Mouse (Mus musculus) ES-E14 (cell line): ENCODE measurements around the gene Lig3. TPM values are rescaled to one million over a fixed set of nuclear protein-coding genes. Genes with fewer than 3 reads are reported as not detected.

Experiments
- DNase-seq: peaks from one replicate; pipeline ENCODE4 v3.0.0-alpha.2; 2013; ENCODE audit warnings: low read depth, low spot score
- H3K27ac ChIP-seq: 2 replicates; pipeline ENCODE4 v1.5.1; 2012; ENCODE audit warnings: low read depth, mild to moderate bottlenecking, low read length, moderate library complexity, mixed read lengths; ENCODE audit not compliant: poor library complexity, insufficient read depth, severe bottlenecking
- H3K36me3 ChIP-seq: 2 replicates; pipeline ENCODE4 v1.6.1; 2012; ENCODE audit warnings: mild to moderate bottlenecking, low read length, moderate library complexity, mixed read lengths; ENCODE audit not compliant: control insufficient read depth, poor library complexity, insufficient read depth, severe bottlenecking
- H3K4me1 ChIP-seq, 2 experiments: fragments of 150-350 bp in 1 of 2; sonication (generic) in 1 of 2; 2 replicates each; pipeline ENCODE4 v1.6.1; 2012; ENCODE audit warnings: low read length in 2 of 2, mild to moderate bottlenecking in 1 of 2, mixed read lengths in 1 of 2; ENCODE audit not compliant: control insufficient read depth in 2 of 2, insufficient read depth in 2 of 2, poor library complexity in 1 of 2
- H3K4me3 ChIP-seq, 2 experiments: fragments of 150-350 bp in 1 of 2; sonication (generic) in 1 of 2; 2 replicates each; pipeline ENCODE4 v1.5.1; 2012; ENCODE audit warnings: low read length in 2 of 2, low read depth in 1 of 2, mild to moderate bottlenecking in 1 of 2, mixed read lengths in 1 of 2; ENCODE audit not compliant: insufficient read depth in 1 of 2, poor library complexity in 1 of 2, severe bottlenecking in 1 of 2
- H3K9ac ChIP-seq: 2 replicates; pipeline ENCODE4 v1.6.1; 2012; ENCODE audit warnings: low read depth, mild to moderate bottlenecking, low read length, mixed read lengths; ENCODE audit not compliant: poor library complexity, insufficient read depth, severe bottlenecking
- H3K9me3 ChIP-seq: fragments of 150-350 bp; sonication (generic); 2 replicates; pipeline ENCODE4 v1.6.1; 2012; ENCODE audit warnings: low read depth, mild to moderate bottlenecking, low read length; ENCODE audit not compliant: control insufficient read depth, insufficient read depth
- CHD2 ChIP-seq: IDR thresholded peaks from 2 replicates; pipeline ENCODE4 v1.6.1; 2014; ENCODE audit warnings: mild to moderate bottlenecking, low read depth, low read length, inconsistent platforms
- HCFC1 ChIP-seq: IDR thresholded peaks from 2 replicates; pipeline ENCODE4 v1.6.1; 2012; ENCODE audit warnings: low read length, inconsistent platforms, borderline replicate concordance; ENCODE audit not compliant: insufficient read depth
- MAFK ChIP-seq: IDR thresholded peaks from 2 replicates; pipeline ENCODE4 v1.6.1; 2014; ENCODE audit warnings: mild to moderate bottlenecking, low read depth, low read length, inconsistent platforms; ENCODE audit not compliant: insufficient read depth
- ZC3H11A ChIP-seq: IDR thresholded peaks from 2 replicates; pipeline ENCODE4 v1.6.1; 2012; ENCODE audit warnings: low read depth, mild to moderate bottlenecking, inconsistent platforms, low read length, borderline replicate concordance
- ZNF384 ChIP-seq: IDR thresholded peaks from 2 replicates; pipeline ENCODE4 v1.6.1; 2012; ENCODE audit warnings: low read depth, low read length, inconsistent platforms
- in situ Hi-C, 2 experiments: fragments of 600-800 bp; cut with MboI; formaldehyde crosslinking; loops; one replicate each; pipeline ENCODE4 v1.15.1; 2025; ENCODE audit warnings: low sequenced_read_pairs in 2 of 2, inconsistent platforms in 1 of 2; ENCODE audit not compliant: unreplicated experiment in 2 of 2
- total RNA-seq: library from RNA; depleted of rRNA; stranded (reverse); fragments of 300-350 nt; gene quantifications from 2 replicates; pipeline ENCODE4 v1.2.3, GENCODE M21; 2012

Gene Lig3
- total RNA-seq, 1 experiment = 66.5 TPM

- Histone ChIP-seq H3K9ac (no peak overlapping the region), H3K36me3 (no peaks in the 10 kb centered on the region; the same call in 1 of the 2 replicates), H3K9me3 (no peaks in the 10 kb centered on the region), H3K27ac (no peak overlapping the region), H3K4me1 (peaks cover 2 to 18% of the 10 kb centered on the region in 2 experiments; a peak in 1 of 4 replicates), H3K4me3 (no peak overlapping the region)
- TF ChIP-seq ZNF384 (no peak), HCFC1 (no peak), CHD2 (no peak), MAFK (no peak), ZC3H11A (no peak)
- in situ Hi-C loops = no loop called here
- no peak for DNase-seq
Measured at GRCm38 (mm10) chr11:82838511-82838910, 57.6 kb downstream of the Lig3 start.

DNA sequence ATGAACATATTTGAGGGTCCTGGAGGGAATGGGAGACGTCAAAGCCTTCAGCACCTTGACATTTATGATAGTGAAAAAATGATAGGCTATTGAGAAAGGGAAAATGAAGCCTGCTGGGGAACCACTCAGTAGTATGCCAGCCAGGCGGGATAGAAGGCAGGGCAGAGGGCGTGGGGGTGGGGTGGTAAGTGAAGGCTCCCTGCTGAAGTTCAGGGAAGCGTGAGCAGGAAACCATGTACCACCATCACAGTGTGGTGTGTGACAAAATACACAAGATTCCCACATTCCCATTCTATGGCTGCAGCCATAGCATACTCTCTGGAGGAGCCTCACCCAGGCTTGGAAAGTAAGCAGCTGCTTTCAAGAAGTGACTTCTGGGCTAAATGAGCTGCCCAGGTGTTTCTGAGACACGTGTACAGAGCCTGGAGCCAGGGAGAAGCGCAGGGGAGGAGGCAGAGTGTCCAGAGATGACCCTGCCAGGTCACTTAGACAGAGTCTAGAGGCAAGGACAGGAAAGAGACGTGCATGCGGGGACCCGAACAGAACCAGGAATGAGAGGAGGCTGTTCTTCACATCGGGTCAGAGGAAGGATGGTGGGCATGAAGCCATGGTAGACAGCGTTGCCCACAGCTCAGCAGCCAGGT, 64.0 kb downstream of the Lig3 start:
- Histone ChIP-seq H3K4me3 (no peak overlapping the region), H3K27ac (no peak overlapping the region), H3K36me3 (no peaks in the 10 kb centered on the region), H3K4me1 (peaks cover 2 to 24% of the 10 kb centered on the region in 2 experiments; a peak in 1 of 4 replicates), H3K9me3 (no peaks in the 10 kb centered on the region), H3K9ac (no peak overlapping the region)
- DNase-seq = no peak
- TF ChIP-seq HCFC1 (no peak), CHD2 (no peak), ZNF384 (no peak), ZC3H11A (no peak), MAFK (no peak)
- in situ Hi-C loops = no loop called here

DNA sequence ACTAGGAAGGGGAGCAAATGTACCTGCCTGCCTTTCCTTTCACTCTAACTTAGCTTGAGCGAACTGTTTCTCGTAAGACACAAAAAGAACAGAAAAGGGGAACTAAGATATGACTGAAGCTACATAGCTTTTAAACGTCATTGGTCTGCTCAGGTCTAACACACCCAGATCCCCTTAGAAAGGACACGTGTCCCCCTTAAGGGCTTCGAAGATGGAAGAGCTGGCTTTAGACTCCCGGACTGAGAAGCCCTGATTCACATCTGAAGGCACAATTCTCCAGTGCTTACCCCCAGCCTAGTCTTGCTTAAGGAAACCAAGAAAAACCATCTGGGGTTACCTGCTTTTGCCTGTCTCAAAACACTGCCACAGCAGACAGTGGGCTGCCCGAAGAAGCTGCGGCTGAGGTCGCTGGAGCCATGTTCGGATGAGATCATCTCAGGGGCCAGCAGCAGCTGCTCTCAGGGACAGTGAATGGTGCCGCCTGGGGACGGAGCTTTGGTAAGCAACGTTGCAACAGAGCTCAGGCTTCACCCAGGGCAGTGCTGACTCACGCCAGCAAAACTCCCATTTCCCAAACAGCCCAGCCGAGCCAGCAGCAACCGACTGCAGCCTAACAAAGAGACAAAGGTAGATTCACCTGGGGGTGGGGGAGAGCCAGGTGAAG, 64.6 kb downstream of the Lig3 start:
- TF ChIP-seq HCFC1 (no peak), MAFK (peak; percentile 59)
- Histone ChIP-seq H3K27ac (peak overlapping the region; percentile 50), H3K9ac (peak overlapping the region; percentile 62), H3K4me3 (peak overlapping the region; percentile 5 to 34; a peak in 3 of 4 replicates), H3K9me3 (no peaks in the 10 kb centered on the region), H3K4me1 (peaks cover 2 to 25% of the 10 kb centered on the region in 2 experiments; a peak in 1 of 4 replicates), H3K36me3 (no peaks in the 10 kb centered on the region)
- in situ Hi-C loops = no loop called here
- no peak for DNase-seq

DNA sequence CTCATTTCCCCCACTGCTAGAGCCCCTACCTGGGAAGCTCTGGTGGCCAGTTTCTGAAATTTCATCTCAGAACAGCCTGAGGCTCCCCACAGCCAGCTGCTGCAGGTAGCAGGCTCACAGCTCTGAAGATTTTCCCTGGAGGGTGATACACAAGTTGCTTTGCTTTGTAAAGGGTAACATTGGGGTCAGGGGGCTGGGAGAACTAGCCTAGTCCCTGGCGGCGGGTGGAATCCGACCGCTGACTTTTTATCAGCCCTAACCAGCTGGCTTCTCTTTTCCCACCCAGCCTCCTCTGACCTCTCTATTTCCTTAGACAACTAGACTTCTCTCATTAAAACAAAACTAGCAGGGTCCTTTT, 65.2 kb downstream of the Lig3 start:
- H3K9me3 ChIP-seq = no peaks in the 10 kb centered on the region
- DNase-seq = no peak
- no peaks in the 10 kb centered on the region for H3K36me3 ChIP-seq
- peak overlapping the region; percentile 50 for H3K27ac ChIP-seq
- peak overlapping the region; percentile 62 for H3K9ac ChIP-seq
- no peak for TF ChIP-seq ZNF384
- peak overlapping the region; percentile 5 to 34; a peak in 2 of 4 replicates for H3K4me3 ChIP-seq
- H3K4me1 ChIP-seq = peaks cover 2 to 21% of the 10 kb centered on the region in 2 experiments; a peak in 1 of 4 replicates
- in situ Hi-C loops = no loop called here

GRCm38 (mm10) chr11:82846938-82847337, 66.0 kb downstream of the Lig3 start:
- no peak overlapping the region for H3K9ac ChIP-seq
- no peaks in the 10 kb centered on the region for H3K9me3 ChIP-seq
- H3K4me1 ChIP-seq = peaks cover 0 to 18% of the 10 kb centered on the region in 2 experiments; a peak in 1 of 4 replicates
- H3K4me3 ChIP-seq = no peak overlapping the region
- TF ChIP-seq ZC3H11A (no peak), HCFC1 (no peak), ZNF384 (no peak), CHD2 (no peak), MAFK (no peak)
- in situ Hi-C loops = no loop called here
- H3K36me3 ChIP-seq = no peaks in the 10 kb centered on the region
- H3K27ac ChIP-seq = no peak overlapping the region
- DNase-seq = no peak
